Mouse (Mus musculus): ENCODE measurements at regions not wholly inside any gene's neighbourhood (a gene's known extent, or its start where the extent isn't known, plus 50 kb on each side); places are given as distances from the start of the nearest gene placed in this dataset.

- no peak overlapping the region for H3K9ac ChIP-seq (replicated peaks)
- DNase-seq (ENCODE audit: low read depth in 3 of 3, low spot score in 3 of 3) = no peak
- H3K9me3 ChIP-seq (ENCODE audit: control insufficient read depth, low read length) = no peaks in the 10 kb centered on the region
- TF ChIP-seq EP300 (IDR thresholded peaks at IDR 0.05; ENCODE audit: low read depth) (no peak), CTCF (IDR thresholded peaks at IDR 0.05; ENCODE audit: low read depth) (no peak)
- no peaks in the 10 kb centered on the region for H3K4me1 ChIP-seq (replicated peaks; ENCODE audit: control insufficient read depth in 2 of 2, insufficient read depth in 2 of 2, low read length in 1 of 2)
- H3K4me3 ChIP-seq (ENCODE audit: insufficient read depth in 1 of 2, low read depth in 2 of 2, low read length in 2 of 2) = no peak overlapping the region
- ATAC-seq (ENCODE audit: insufficient read depth) = no peak
- 33% methylated on average over 1 of the region's 1 CpGs for WGBS (ENCODE audit: insufficient replicate concordance)
- no peak overlapping the region for H3K4me2 ChIP-seq (ENCODE audit: low read depth)
- no peak overlapping the region for H3K27ac ChIP-seq
- no peaks in the 10 kb centered on the region for H3K27me3 ChIP-seq (ENCODE audit: control insufficient read depth, insufficient read depth, low read length)
- H3K36me3 ChIP-seq (replicated peaks; ENCODE audit: control insufficient read depth, insufficient read depth, low read depth) = no peaks in the 10 kb centered on the region
Measured at GRCm38 (mm10) chr3:143156174-143156573, 274.4 kb upstream of the Pkn2 start.

- no peak for TF ChIP-seq EP300 (IDR thresholded peaks at IDR 0.05; ENCODE audit: low read depth)
- TF ChIP-seq CTCF (IDR thresholded peaks at IDR 0.05; ENCODE audit: low read depth) = no peak
- no peaks in the 10 kb centered on the region for H3K9me3 ChIP-seq (ENCODE audit: control insufficient read depth, low read length)
- no peaks in the 10 kb centered on the region for H3K27me3 ChIP-seq (ENCODE audit: control insufficient read depth, insufficient read depth, low read length)
- H3K4me2 ChIP-seq (ENCODE audit: low read depth) = no peak overlapping the region
- no peak overlapping the region for H3K4me3 ChIP-seq (ENCODE audit: insufficient read depth in 1 of 2, low read depth in 2 of 2, low read length in 2 of 2)
- no peak overlapping the region for H3K27ac ChIP-seq
- ATAC-seq (ENCODE audit: insufficient read depth) = no peak
- H3K36me3 ChIP-seq (replicated peaks; ENCODE audit: control insufficient read depth, insufficient read depth, low read depth) = no peaks in the 10 kb centered on the region
- 63% methylated on average over 1 of the region's 1 CpGs for WGBS (ENCODE audit: insufficient replicate concordance)
- no peak for DNase-seq (ENCODE audit: low read depth in 3 of 3, low spot score in 3 of 3)
- H3K4me1 ChIP-seq (replicated peaks; ENCODE audit: control insufficient read depth in 2 of 2, insufficient read depth in 2 of 2, low read length in 1 of 2) = no peaks in the 10 kb centered on the region
- H3K9ac ChIP-seq (replicated peaks) = no peak overlapping the region
Measured at GRCm38 (mm10) chr3:143155556-143155955, 273.8 kb upstream of the Pkn2 start.

- no peak overlapping the region for H3K9ac ChIP-seq (replicated peaks)
- DNase-seq (ENCODE audit: low read depth in 3 of 3, low spot score in 3 of 3) (no peak), ATAC-seq (ENCODE audit: insufficient read depth) (no peak)
- no peak overlapping the region for H3K4me2 ChIP-seq (ENCODE audit: low read depth)
- H3K4me1 ChIP-seq (replicated peaks; ENCODE audit: control insufficient read depth in 2 of 2, insufficient read depth in 2 of 2, low read length in 1 of 2) = no peaks in the 10 kb centered on the region
- H3K4me3 ChIP-seq (ENCODE audit: insufficient read depth in 1 of 2, low read depth in 2 of 2, low read length in 2 of 2) = no peak overlapping the region
- TF ChIP-seq EP300 (IDR thresholded peaks at IDR 0.05; ENCODE audit: low read depth) = no peak
- no peak for TF ChIP-seq CTCF (IDR thresholded peaks at IDR 0.05; ENCODE audit: low read depth)
- WGBS (ENCODE audit: insufficient replicate concordance) = 26% methylated on average over 8 of the region's 8 CpGs
- no peak overlapping the region for H3K27ac ChIP-seq
- no peaks in the 10 kb centered on the region for H3K36me3 ChIP-seq (replicated peaks; ENCODE audit: control insufficient read depth, insufficient read depth, low read depth)
- H3K9me3 ChIP-seq (ENCODE audit: control insufficient read depth, low read length) = no peaks in the 10 kb centered on the region
- no peaks in the 10 kb centered on the region for H3K27me3 ChIP-seq (ENCODE audit: control insufficient read depth, insufficient read depth, low read length)
Measured at GRCm38 (mm10) chr3:143147471-143147870, 265.7 kb upstream of the Pkn2 start.

- H3K9ac ChIP-seq (replicated peaks) = no peak overlapping the region
- no peaks in the 10 kb centered on the region for H3K4me1 ChIP-seq (replicated peaks; ENCODE audit: control insufficient read depth in 2 of 2, insufficient read depth in 2 of 2, low read length in 1 of 2)
- no peaks in the 10 kb centered on the region for H3K27me3 ChIP-seq (ENCODE audit: control insufficient read depth, insufficient read depth, low read length)
- H3K36me3 ChIP-seq (replicated peaks; ENCODE audit: control insufficient read depth, insufficient read depth, low read depth) = no peaks in the 10 kb centered on the region
- DNase-seq (ENCODE audit: low read depth in 3 of 3, low spot score in 3 of 3) = no peak
- no peak overlapping the region for H3K27ac ChIP-seq
- no peak overlapping the region for H3K4me3 ChIP-seq (ENCODE audit: insufficient read depth in 1 of 2, low read depth in 2 of 2, low read length in 2 of 2)
- 55% methylated on average over 3 of the region's 3 CpGs for WGBS (ENCODE audit: insufficient replicate concordance)
- ATAC-seq (ENCODE audit: insufficient read depth) = no peak
- H3K4me2 ChIP-seq (ENCODE audit: low read depth) = no peak overlapping the region
- no peaks in the 10 kb centered on the region for H3K9me3 ChIP-seq (ENCODE audit: control insufficient read depth, low read length)
- TF ChIP-seq CTCF (IDR thresholded peaks at IDR 0.05; ENCODE audit: low read depth) = no peak
- TF ChIP-seq EP300 (IDR thresholded peaks at IDR 0.05; ENCODE audit: low read depth) = no peak
Measured at GRCm38 (mm10) chr3:143138952-143139351, 257.1 kb upstream of the Pkn2 start.

- no peaks in the 10 kb centered on the region for H3K36me3 ChIP-seq (replicated peaks; ENCODE audit: control insufficient read depth, insufficient read depth, low read depth)
- TF ChIP-seq EP300 (IDR thresholded peaks at IDR 0.05; ENCODE audit: low read depth) (no peak), CTCF (IDR thresholded peaks at IDR 0.05; ENCODE audit: low read depth) (no peak)
- H3K4me3 ChIP-seq (ENCODE audit: insufficient read depth in 1 of 2, low read depth in 2 of 2, low read length in 2 of 2) = no peak overlapping the region
- no peaks in the 10 kb centered on the region for H3K9me3 ChIP-seq (ENCODE audit: control insufficient read depth, low read length)
- no peaks in the 10 kb centered on the region for H3K27me3 ChIP-seq (ENCODE audit: control insufficient read depth, insufficient read depth, low read length)
- H3K9ac ChIP-seq (replicated peaks) = no peak overlapping the region
- ATAC-seq (ENCODE audit: insufficient read depth) (no peak), DNase-seq (ENCODE audit: low read depth in 3 of 3, low spot score in 3 of 3) (no peak)
- H3K4me1 ChIP-seq (replicated peaks; ENCODE audit: control insufficient read depth in 2 of 2, insufficient read depth in 2 of 2, low read length in 1 of 2) = no peaks in the 10 kb centered on the region
- WGBS (ENCODE audit: insufficient replicate concordance) = 63% methylated on average over 2 of the region's 2 CpGs
- H3K27ac ChIP-seq = no peak overlapping the region
- no peak overlapping the region for H3K4me2 ChIP-seq (ENCODE audit: low read depth)
Measured at GRCm38 (mm10) chr3:143134528-143134927, 252.7 kb upstream of the Pkn2 start.
